Mouse (Mus musculus) embryonic fibroblast, embryonic 13.5 days (primary cell): ENCODE data around the gene Zfp78.

ENCODE experiments used
- CTCF ChIP-seq: IDR thresholded peaks from 2 replicates; pipeline ENCODE4 v1.5.1; 2011; ENCODE audit warnings: mild to moderate bottlenecking, control low read depth, low read length, moderate library complexity, borderline replicate concordance; ENCODE audit not compliant: insufficient read depth
- POLR2A ChIP-seq: IDR thresholded peaks from 2 replicates; pipeline ENCODE4 v1.6.1; 2011; ENCODE audit warnings: low read depth, mild to moderate bottlenecking, control low read depth, low read length, moderate library complexity

- TF ChIP-seq POLR2A (no peak), CTCF (no peak)
Observed at GRCm38 (mm10) chr7:6429381-6429780, 66.3 kb downstream of the Zfp78 start.
